14 mouse cellular contexts compared by ENCODE assay signal in the genomic region with DNA sequence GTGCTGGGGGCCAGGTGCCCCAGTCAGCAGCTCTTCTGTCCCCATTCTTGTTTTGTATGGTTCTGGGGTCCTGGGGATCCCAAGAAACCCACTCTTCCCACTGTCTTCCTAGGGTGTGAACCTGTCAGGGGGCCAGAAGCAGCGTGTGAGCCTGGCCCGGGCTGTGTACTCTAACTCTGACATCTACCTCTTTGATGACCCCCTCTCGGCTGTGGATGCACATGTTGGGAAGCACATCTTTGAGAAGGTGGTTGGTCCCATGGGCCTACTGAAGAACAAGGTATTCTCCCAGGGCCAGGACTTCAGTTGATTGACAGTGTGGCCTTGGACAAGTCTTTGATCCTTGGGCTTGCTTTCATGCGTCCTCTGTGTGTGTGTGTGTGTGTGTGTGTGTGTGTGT.
A peak's percentile ranks its signal among the peaks of the same experiment; 100 is the strongest.
DNase-seq lines count a peak whose midpoint lies in the region.
"Had no signal": no experiment of that assay in that cellular context is flagged by ENCODE, and none has a peak within 500 bp of the region (broad histone marks: within the 10 kb centered on the region; RNA-seq: fewer than 3 reads in every experiment).

No protein-coding gene starts in this region.

- peak; percentile 35 to 68 for DNase-seq in adrenal gland, adult (ENCODE audit: inconsistent age in 2 of 2, low spot score in 1 of 2)
- DNase-seq in adrenal gland, postnatal 25 days: no peak
- peak; percentile 82 for DNase-seq in heart, adult 11 months
- DNase-seq in heart, postnatal 10 days: no peak
- peak; percentile 30 for DNase-seq in adrenal gland, adult 8-10 months
- DNase-seq in adrenal gland, postnatal 14 days: peak; percentile 44
- no peak for DNase-seq in frontal cortex, adult 2 months (ENCODE audit: extremely low spot score in 1 of 2, low spot score in 1 of 2)
- DNase-seq: B cell, adult 2 months; cerebellum, adult 11-12 months; cerebellum, adult 2 months; cerebellum, adult 9-10 months; cerebellum, postnatal 10 days; cerebellum, postnatal 25 days; forebrain, postnatal 0 days had no signal

- intact Hi-C loops in heart, postnatal 10 days (cut with DNase I): loop anchor here (5.0 kb wide), 2 partner anchors 130 to 210 kb away; a partner anchor contains a TSS

Comparison
In these comparisons a context has a peak if more than half of its experiments do, and no peak if none do; other contexts are left out.
1. DNase-seq: peak in adrenal gland, adult (2 of 2), heart, adult 11 months (single experiment), adrenal gland, adult 8-10 months (single experiment) and adrenal gland, postnatal 14 days (single experiment); none in adrenal gland, postnatal 25 days (single experiment), heart, postnatal 10 days (0 of 2) and frontal cortex, adult 2 months (0 of 2).